Mouse (Mus musculus) lung, adult 2 months (tissue): ENCODE results near the gene Sycn. TPM values are rescaled to one million over a fixed set of nuclear protein-coding genes. Genes with fewer than 3 reads are reported as not detected.

Source experiments
- DNase-seq: peaks from one replicate; pipeline ENCODE4 v3.0.0; 2022
- H3K4me1 ChIP-seq: fragments of 200-500 bp; 2 replicates; pipeline ENCODE4 v1.6.1; 2011; ENCODE audit warnings: low read length; ENCODE audit not compliant: control insufficient read depth, insufficient read depth
- H3K4me3 ChIP-seq: fragments of 200-500 bp; replicated peaks from 2 replicates; pipeline ENCODE3; 2011; ENCODE audit warnings: low read depth, mild to moderate bottlenecking, control low read depth, low read length; ENCODE audit errors: extremely low read depth
- CTCF ChIP-seq: fragments of 200-500 bp; IDR thresholded peaks from 2 replicates; pipeline ENCODE4 v1.5.1; 2011; ENCODE audit warnings: mild to moderate bottlenecking, low read length, control low read depth; ENCODE audit not compliant: insufficient read depth
- POLR2A ChIP-seq: fragments of 200-500 bp; IDR thresholded peaks from 2 replicates; pipeline ENCODE4 v1.6.1; 2011; ENCODE audit warnings: low read depth, mild to moderate bottlenecking, control low read depth, low read length, borderline replicate concordance; ENCODE audit errors: extremely low read depth
- WGBS: fragments of 180-500 bp; shearing (Covaris S2); methylation state at CpG from one replicate; pipeline ENCODE4 v1.1.7; 2018; 5-methylcytosine and 5-hydroxymethylcytosine counted together
- polyA plus RNA-seq: library from polyadenylated mRNA; depleted of rRNA; stranded (reverse); fragments of >200 nt; gene quantifications from 2 replicates; pipeline ENCODE4 v1.2.3, GENCODE M21; 2012

The Sycn gene
- polyA plus RNA-seq, 1 experiment = not detected

- Histone ChIP-seq H3K4me1 (peaks cover 76% of the 10 kb centered on the region), H3K4me3 (no peak overlapping the region)
- 54% methylated on average over 5 of the region's 5 CpGs for WGBS
- TF ChIP-seq CTCF (no peak), POLR2A (no peak)
- DNase-seq = no peak
These were observed 32.0 kb downstream of the Sycn start for GRCm38 (mm10) chr7:28572689-28573088.

GRCm38 (mm10) chr7:28573236-28573635, 32.6 kb downstream of the Sycn start:
- Histone ChIP-seq H3K4me3 (no peak overlapping the region), H3K4me1 (peaks cover 81% of the 10 kb centered on the region)
- no peak for DNase-seq
- WGBS = 80% methylated on average over 3 of the region's 3 CpGs
- TF ChIP-seq POLR2A = no peak
- TF ChIP-seq CTCF = no peak

GRCm38 (mm10) chr7:28575597-28575996, 34.9 kb downstream of the Sycn start:
- peaks cover 84% of the 10 kb centered on the region for H3K4me1 ChIP-seq
- no peak for DNase-seq
- TF ChIP-seq CTCF (0 out of 2 replicates have a peak, but pooled peaks have one; percentile 3), POLR2A (no peak)
- 71% methylated on average over 11 of the region's 11 CpGs for WGBS
- no peak overlapping the region for H3K4me3 ChIP-seq

- H3K4me1 ChIP-seq = peaks cover 80% of the 10 kb centered on the region
- DNase-seq = peak; percentile 78
- no peak for TF ChIP-seq CTCF
- no peak for TF ChIP-seq POLR2A
- WGBS = 25% methylated on average over 5 of the region's 5 CpGs
- peak overlapping the region; percentile 45 for H3K4me3 ChIP-seq
These were observed 35.7 kb downstream of the Sycn start for GRCm38 (mm10) chr7:28576271-28576914.

GRCm38 (mm10) chr7:28577826-28578542, 37.3 kb downstream of the Sycn start:
- DNase-seq = peak; percentile 80

GRCm38 (mm10) chr7:28578543-28579053, 37.9 kb downstream of the Sycn start:
- no peak overlapping the region for H3K4me3 ChIP-seq
- peaks cover 61% of the 10 kb centered on the region for H3K4me1 ChIP-seq
- 66% methylated on average over 5 of the region's 5 CpGs for WGBS
- DNase-seq = no peak
- TF ChIP-seq POLR2A (no peak), CTCF (no peak)

More at GRCm38 (mm10) chr7:28577826-28578542, 37.3 kb downstream of the Sycn start:
- H3K4me3 ChIP-seq = no peak overlapping the region
- H3K4me1 ChIP-seq = peaks cover 64% of the 10 kb centered on the region
- WGBS = 66% methylated on average over 9 of the region's 9 CpGs
- no peak for TF ChIP-seq CTCF
- TF ChIP-seq POLR2A = peak; percentile 11; the same call in 1 of the 2 replicates

- peaks cover 58% of the 10 kb centered on the region for H3K4me1 ChIP-seq
- no peak for DNase-seq
- TF ChIP-seq CTCF = no peak
- 57% methylated on average over 5 of the region's 5 CpGs for WGBS
- H3K4me3 ChIP-seq = no peak overlapping the region
These were observed 39.1 kb downstream of the Sycn start for GRCm38 (mm10) chr7:28579826-28580225.

- H3K4me1 ChIP-seq = peaks cover 59% of the 10 kb centered on the region
- no peak for DNase-seq
- 60% methylated on average over 4 of the region's 4 CpGs for WGBS
- no peak for TF ChIP-seq CTCF
- TF ChIP-seq POLR2A = no peak
- H3K4me3 ChIP-seq = no peak overlapping the region
These were observed 41.0 kb downstream of the Sycn start for GRCm38 (mm10) chr7:28581721-28582120.

- TF ChIP-seq POLR2A (no peak), CTCF (no peak)
- DNase-seq = no peak
- peaks cover 59% of the 10 kb centered on the region for H3K4me1 ChIP-seq
- WGBS = 76% methylated on average over 11 of the region's 11 CpGs
- H3K4me3 ChIP-seq = no peak overlapping the region
These were observed 42.2 kb downstream of the Sycn start for GRCm38 (mm10) chr7:28582841-28583240.

GRCm38 (mm10) chr7:28583570-28584344, 43.1 kb downstream of the Sycn start:
- no peak overlapping the region for H3K4me3 ChIP-seq
- 60% methylated on average over 8 of the region's 8 CpGs for WGBS
- TF ChIP-seq CTCF (no peak), POLR2A (no peak)
- DNase-seq = peak; percentile 44
- peaks cover 54% of the 10 kb centered on the region for H3K4me1 ChIP-seq
